Mouse (Mus musculus): Measurements from ENCODE around the gene Cdkn3.
"Not testable (repeated sequence)": the region's sequence is repeated elsewhere in the genome, so short reads cannot be mapped to it uniquely, and the experiment has no call there.

Gene Cdkn3

DNA sequence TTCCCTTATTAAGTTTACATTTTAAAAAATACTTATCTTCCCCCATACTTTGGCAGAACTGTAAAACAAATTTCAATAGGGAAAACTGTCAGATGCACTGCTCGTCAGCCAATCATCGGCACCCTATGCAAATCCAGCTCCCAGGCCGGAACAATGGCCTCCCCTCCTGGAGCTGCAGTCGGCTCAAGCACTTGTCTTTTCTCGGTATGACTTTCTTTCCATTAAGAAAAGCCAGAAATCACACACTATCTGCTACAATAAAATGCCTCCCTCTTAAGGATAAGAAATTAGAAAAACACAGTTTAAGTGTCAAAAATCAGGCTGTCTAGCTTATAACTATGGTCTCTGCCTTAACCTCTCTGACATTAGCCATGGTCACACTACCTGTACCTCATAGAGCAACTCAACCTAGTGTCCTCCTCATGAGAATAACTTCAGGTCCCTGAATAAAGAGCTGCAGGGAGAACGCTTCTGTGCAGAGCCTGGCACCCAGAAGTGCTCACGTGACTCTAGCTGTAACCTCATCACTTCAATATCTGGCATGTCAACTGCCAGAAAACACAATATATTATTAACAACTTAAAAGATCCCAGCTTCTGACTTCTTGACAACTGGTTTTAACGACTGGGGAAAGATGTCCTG lies 22.0 kb downstream of the Cdkn3 start:
- in situ Hi-C loops (cut with MseI, MboI), result no loop called here

DNA sequence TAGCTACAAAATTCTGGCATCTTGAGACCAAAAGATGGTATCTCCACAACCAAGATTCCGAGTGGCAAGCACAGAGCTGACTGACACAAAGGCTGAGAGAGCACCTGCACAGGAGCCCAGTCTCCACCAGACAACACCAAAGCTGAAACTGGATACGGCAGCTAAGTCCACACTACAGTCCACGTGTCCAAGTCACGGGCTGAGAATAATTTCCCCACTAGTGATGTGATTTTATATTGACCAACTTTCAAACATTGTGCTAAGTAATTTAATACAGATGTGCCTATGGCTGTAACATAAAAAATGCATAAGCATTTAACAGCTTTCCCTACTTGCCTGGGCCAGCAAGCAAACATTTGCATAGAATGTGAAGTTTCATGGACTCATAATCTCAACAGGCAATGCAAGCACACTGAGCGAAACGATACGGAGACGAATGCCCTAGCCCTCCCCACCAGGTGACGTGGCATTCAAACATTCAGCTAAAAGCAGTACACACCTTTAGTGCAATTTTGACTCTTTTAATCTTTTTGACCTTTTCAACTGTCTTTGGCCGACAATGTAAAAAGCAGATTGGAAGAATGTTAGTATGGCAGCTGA lies 23.1 kb downstream of the Cdkn3 start:
- in situ Hi-C loops (cut with MseI, MboI), result no loop called here

DNA sequence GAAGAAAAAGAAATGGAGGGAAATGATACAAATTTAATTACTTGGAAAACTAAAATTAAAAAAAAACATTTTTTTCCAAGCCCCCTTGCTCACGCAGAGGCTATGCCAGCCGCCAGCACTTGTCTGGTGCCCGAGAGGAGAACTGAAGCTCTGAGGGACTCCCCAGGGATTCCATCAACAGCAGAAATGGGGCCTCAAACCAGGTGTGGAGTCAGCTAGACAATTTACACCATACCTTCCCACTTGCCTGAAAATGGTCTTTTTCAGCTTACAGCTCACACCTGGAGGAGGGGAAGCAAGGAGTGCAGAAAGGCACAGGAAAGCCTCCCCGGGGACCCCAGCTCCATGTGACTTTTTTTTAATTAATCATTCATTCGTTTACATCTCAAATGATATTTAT lies 24.9 kb downstream of the Cdkn3 start:
- in situ Hi-C loops (cut with MseI, MboI), result no loop called here

DNA sequence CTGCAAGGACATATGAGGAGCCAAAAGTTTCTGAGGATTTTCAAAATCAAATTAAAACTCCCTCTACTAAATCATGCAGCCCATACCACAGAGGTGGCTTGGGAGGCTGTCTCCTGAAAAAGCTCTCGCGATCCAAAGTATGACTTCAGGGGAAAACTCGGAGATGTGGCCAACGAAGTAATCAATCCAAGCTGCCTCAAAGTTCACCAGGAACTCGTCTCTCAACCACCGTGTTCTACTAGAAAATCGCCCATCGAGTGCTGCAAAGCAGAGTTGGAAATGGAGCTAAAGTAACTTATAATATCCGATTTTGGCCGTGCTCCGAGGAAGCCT lies 27.1 kb downstream of the Cdkn3 start:
- in situ Hi-C loops (cut with MseI, MboI), result no loop called here

DNA sequence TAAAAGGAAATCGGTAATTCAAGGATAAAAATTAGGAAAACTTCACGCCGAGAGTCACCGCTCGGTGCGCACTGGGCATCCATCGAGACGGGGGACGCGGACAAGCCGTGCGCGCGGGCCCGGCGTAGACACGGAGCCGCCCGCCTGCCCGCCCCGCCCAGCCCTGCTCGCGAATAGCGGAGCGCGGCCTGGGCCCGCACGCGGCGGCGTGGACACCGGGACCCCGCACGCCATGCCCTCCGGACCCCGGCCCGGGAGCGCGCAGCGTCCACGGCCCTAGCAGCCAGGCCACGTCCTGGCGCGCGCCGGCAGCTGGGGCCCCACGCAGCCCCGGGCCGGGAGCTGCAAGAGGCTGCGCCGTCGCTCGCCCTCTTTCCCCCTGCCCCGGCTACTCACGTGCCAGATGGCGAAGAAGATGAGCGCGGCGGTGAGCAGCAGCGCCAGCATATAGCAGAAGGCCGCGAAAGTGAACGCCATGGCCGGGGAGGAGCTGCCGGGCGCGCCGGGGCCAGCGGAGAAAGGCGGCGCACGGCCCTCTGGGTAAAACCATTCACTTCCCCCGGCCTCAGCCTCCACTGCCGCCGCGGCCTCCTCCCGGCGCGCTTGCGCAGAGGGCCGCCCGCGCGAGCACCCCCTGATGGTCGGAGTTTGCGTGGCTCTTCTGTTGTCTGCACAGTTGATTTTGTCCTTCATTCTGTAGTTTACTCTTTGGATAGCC lies 27.6 kb downstream of the Cdkn3 start, which contains the start of gene Cnih1:
TSS of gene Cnih1 (minus strand) at position 625 of the 718 bp plus-strand sequence.
- in situ Hi-C loops (cut with MseI, MboI), result no loop called here

DNA sequence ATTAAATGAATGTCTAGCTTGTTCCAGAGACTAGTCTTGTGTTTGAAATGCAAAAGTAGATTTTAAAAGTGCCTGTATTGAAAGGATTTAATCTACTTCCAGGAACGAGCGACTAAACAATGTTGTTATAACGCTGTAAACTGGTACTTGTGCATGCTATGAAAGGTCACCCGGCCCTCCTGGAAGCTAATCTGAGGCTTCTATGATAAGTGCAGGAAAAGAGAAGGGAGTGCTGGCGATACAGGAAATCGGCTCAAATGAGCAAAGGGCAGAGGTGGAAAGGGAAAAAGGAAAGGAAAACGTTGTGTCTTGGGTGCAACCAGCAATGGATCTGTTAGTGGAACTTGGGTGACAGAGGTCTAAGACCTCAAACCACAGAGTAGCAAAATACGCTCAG lies 28.2 kb downstream of the Cdkn3 start:
- in situ Hi-C loops (cut with MseI, MboI), result no loop called here

DNA sequence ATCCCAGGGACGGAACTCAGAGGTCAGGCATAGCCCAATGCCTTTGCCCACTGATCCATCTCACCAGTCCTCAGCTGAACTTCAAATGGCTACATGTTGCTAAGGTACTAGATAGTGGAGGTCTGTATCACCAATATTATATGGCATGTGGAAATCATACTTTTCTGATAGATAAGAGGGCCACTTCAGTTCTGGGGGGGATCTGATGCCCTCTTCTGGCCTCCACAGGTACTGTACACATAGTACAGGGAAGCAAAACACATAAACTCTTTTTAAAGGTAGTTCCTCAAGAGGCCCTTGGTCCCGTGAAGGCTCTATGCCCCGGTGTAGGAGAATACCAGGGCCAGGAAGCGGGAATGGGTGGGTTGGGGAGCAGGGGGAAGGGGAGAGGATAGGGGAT lies 30.0 kb downstream of the Cdkn3 start:
- in situ Hi-C loops (cut with MseI, MboI), result no loop called here

DNA sequence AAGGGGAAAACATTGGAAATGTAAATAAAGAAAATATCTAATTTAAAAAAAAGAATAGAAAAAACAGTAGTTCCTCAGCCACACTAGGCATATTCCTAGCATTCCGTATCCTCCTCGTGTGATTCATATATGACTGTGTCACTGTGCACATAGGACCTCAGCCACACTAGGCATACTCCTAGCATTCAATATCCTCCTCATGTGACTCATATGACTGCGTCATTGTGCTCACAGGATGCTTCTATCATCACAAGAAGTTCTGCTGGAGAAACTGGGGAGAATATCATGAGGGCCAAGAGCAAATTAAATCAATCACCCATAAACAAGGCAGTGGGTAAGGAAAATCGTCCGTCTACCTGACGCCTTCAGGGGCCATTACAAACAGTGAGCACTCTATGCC lies 30.4 kb downstream of the Cdkn3 start:
- in situ Hi-C loops (cut with MseI, MboI), result no loop called here

DNA sequence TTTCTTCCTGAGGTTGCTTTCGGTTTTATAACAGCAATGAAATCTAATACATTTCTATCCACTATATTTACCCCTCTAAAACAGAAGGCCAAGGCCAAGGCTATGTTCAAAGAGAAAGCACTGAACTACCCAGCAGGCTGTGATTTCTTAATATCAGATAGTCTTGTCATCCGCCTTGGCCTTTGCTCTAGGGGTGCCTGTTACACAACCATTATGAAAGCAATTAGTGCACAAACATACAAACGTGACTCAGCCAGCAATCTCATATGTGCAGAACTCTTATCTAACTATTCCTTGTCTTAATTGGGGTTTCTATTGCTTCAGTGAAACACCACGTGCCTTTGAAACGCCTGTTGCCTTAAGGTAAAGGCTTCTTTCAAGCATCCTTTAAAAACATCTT lies 33.8 kb downstream of the Cdkn3 start:
- in situ Hi-C loops (cut with MseI, MboI), result no loop called here

DNA sequence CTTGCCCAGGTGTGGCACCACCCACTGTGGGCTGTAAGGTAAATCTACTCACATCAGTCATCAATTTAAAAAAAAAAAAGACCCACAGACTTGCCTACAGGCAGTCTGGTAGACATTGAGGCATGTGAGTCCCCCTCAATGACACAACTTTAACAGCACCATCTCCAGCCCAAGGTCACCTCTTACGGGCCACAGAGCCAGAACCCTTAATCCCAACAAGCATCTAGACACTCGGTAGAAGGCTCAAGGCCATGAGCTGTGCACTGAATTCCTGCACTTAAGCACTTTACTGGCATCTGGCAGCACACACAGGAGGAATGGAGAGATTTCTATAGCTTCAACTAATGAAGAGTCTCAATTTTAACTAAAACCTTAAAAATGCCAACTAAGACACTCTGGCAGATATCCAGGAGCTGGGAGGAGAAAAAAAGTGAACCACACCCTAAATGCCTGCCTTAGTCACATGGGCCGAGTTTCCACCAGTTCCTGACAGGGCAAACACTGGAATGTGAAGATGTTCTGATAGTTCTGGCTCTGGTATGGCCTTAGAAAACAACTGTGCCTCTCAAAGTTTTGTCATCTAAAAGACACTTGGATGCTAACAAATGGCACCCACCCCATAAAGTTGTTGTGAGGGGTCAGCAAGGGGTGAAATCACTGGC lies 40.5 kb downstream of the Cdkn3 start:
- in situ Hi-C loops (cut with MseI, MboI), result no loop called here

DNA sequence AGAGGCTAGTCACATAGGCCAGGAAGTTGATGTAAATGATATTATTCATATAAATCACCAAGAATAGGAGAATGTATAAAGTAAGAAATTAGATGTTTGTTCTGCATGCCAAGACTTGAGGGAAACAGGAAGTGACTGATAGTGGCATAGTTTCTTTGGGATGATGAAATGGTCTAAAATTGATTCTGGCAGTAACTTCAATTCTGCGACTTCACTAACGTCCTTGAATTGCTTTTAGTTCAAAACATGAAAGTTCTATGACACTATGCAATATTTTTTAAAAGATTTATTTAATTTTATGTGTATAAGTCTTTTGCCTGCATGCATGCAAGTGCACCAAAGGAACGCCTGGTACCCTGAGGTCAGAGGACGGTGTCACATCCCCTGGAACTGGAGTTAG lies 42.9 kb downstream of the Cdkn3 start:
- in situ Hi-C loops (cut with MseI, MboI), result no loop called here

DNA sequence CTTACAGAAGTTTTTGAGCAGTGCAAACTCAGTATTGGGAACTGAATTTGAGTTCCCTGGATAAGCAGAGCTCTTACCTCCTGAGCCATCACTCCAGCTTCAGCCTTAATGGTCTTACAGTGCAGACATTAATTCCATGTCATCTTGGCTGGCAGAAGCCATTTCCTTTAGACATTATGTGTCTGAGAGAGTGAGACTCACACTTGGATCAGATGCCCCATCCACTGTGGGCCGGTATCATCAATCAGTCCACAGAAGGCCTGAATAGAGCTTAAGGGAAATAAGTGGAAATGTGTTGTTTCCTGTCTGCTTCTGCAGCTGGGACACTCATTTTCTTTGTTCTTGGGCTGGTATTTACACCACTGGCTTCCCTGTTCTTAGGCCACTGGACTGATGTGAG lies 43.5 kb downstream of the Cdkn3 start:
- in situ Hi-C loops (cut with MseI, MboI), result no loop called here

DNA sequence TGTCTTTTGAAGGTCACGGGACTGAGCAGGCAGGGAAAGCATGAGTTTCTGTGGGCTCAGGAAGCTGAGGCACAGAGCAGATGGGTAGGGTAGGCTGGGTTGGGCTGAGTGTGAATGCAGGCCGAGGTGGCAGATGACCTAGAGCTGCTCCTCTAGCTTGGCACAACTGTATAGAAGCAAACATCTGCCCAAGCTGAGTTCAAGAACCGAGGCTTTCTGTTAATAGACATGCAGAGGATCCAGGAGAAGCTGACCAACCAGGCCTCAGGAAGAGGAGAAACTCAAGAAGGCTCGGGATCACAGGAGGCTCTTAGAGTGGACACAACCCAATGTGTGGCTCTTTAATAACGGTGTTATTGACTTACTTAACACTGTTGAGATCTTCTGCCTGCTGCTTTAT lies 45.8 kb downstream of the Cdkn3 start:
- in situ Hi-C loops (cut with MseI, MboI), result no loop called here

DNA sequence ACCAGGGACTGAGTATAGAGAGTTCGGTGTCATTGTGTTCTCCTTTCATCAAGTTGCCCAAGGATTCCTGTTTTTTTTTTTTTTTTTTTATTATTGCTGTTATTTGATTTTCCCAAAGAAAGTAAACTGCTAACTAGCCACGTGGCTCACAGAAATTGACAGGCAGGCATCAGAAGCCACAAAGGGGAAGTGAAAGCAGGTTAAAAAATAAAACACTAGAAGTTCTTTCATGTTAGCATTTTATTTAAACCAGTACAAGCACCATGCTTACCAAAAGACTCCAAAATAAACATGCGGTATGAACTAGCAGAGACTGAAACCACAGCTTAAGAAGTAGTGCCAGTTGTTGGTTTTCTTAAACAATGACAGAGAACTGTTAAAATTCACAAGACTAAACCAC lies 47.6 kb downstream of the Cdkn3 start:
- in situ Hi-C loops (cut with MseI, MboI), result no loop called here

DNA sequence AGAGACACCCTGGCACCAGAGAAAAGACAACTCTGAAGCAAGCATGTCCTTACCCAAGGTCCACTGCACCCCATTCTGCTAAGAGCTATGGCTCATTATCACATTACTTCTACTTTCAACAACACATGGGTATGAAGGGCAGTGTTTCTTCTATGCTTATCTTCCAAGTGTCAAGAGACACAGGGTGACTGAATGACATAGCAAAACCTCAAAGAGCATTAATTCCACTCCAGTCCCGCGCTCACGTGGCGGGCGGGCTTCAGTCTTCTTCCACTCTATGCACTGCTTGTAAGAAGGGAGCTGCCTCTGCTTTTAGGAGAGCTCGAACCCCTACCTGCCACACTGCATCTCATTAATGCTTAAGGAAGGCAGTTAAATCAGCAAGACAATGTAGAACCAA lies 55.3 kb downstream of the Cdkn3 start:
- in situ Hi-C loops (cut with MseI, MboI), result no loop called here

DNA sequence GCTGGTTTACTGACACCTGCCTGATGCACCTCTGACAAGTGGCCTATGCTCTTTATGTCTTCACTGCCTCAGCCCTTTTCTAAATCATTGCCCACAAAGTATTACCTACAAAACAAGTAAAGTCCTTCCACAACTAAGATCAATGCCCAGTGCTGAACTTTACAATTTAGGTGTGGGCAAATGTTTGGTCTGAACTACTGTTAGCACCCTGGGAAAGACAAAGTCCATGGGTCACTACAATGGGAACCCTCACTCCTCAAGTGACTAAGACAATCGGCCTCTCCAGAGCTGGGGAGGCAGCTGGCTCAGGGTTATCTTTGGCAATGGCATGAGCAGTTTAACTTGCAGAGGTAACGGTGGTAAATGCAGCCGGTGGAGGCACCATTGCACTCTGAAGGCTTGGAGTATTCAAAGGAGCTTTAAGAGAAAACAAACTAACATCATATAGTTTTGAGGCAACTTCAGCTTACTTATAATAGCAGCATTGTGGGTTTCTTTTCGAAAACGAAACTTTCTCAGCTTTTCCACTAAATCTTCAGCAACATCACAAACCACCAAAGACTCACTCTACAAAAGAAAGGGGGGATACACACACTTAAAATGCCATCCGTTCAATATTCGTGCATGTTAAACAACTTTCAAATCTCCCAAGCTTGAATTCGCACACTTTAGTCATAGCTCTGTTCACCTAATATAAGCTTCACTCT lies 56.7 kb downstream of the Cdkn3 start:
- in situ Hi-C loops (cut with MseI, MboI), result no loop called here

DNA sequence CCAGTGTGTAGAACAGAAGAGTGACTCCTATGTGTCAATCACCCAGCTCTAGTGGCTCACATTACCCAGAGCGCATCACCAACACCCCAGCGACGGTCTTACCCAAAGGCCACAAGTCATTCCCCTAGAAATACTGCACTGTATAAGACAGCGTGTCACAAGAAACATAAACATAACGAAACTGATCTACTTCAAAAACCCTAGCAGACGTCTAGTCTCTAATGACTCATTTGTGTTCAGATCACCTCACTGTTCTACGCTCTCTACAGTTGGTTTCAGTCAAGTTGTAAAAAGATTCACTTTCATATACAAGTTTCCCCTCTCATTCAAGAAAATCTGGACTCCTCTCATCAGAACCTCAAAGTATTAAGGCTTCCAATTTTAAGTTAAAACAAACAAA lies 58.4 kb downstream of the Cdkn3 start:
- in situ Hi-C loops (cut with MseI, MboI), result no loop called here

DNA sequence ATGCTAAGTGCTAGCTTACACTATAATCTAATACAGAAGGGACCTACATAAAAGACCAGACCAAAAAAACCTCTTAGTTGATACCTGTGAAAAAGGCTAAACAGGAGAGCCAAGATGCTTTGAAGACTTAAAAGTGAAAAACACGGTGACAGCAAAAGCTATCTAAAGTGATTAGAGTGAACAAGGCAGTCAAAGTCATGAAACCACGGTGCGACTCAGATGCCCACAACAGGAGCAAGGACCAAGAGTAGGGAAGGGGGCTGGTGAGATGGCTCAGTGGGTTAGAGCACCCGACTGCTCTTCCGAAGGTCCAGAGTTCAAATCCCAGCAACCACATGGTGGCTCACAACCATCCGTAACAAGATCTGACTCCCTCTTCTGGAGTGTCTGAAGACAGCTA lies 59.6 kb downstream of the Cdkn3 start:
- in situ Hi-C loops (cut with MseI, MboI), result not testable (repeated sequence)

Measured in mouse trophoblast stem cell (cell line).